Mouse (Mus musculus) fat pad, adult 2 months (tissue): ENCODE results near the gene Mrpl43.

Source experiments
- DNase-seq: peaks from one replicate; pipeline ENCODE4 v3.0.0-alpha.2; 2011; ENCODE audit warnings: low read depth, low spot score; ENCODE audit errors: extremely low read depth

Mrpl43 gene

DNA sequence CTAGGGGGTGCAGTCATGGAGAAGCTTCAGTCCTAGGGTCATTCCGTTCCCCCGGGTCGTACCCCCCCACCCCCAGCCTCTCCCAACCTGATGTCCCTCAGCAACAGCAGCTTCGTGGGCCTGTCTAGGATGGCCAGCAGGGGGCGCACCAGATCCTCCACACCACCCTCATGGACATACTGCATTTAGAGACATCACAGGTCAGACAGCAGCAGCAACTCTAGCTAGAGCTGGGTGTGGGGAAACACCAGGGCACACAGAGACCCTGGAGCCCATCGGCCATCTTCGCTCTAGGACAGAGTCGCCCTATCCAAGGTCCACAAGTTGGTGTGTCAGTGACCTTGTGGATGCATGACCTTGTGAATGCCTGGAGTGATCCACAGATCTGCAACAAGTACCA lies 23.9 kb upstream of the Mrpl43 start:
- DNase-seq, result no peak

DNA sequence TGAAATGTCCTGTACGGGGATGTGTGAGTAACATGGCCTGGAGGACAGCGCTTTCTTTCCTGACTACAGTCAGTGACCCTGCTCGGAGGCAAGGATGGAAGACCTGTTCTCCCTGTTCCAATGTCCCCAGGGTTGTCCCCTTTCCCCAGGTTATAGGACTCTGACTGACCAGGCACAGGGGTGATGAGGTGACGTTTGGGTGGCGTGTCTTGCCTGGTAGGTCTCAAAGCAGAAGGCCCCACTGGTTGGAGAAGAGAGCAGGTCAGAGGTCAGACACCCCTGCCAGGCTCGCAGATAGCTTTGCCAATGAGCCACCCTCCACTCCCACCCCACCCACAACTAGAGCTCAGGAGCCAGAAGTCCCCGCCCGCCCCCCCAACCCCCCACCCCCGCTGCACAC lies 23.3 kb upstream of the Mrpl43 start:
- no peak for DNase-seq

DNA sequence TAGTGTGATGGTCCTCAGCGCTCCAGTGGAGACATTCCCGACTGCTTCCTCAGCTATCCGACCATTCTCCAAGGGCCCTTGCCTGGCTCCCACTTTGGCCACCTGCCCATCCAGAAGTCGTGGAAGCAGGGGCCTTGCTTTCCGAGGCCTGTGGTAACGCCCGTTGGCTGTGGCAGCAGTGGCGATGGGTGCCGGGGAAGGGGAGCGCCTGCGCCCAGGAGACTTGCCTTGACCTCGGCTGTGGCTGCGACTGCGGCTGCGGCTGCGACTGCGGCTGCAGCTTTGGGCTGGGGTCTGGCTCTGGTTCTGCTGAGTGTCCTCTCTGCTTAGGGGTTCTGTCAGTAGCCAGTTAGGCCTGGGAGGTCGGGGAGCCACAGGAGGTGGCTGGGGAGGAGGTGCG lies 22.5 kb upstream of the Mrpl43 start:
- no peak for DNase-seq

GRCm38 (mm10) chr19:45027848-45028247 lies 21.6 kb upstream of the Mrpl43 start:
- DNase-seq, result no peak

DNA sequence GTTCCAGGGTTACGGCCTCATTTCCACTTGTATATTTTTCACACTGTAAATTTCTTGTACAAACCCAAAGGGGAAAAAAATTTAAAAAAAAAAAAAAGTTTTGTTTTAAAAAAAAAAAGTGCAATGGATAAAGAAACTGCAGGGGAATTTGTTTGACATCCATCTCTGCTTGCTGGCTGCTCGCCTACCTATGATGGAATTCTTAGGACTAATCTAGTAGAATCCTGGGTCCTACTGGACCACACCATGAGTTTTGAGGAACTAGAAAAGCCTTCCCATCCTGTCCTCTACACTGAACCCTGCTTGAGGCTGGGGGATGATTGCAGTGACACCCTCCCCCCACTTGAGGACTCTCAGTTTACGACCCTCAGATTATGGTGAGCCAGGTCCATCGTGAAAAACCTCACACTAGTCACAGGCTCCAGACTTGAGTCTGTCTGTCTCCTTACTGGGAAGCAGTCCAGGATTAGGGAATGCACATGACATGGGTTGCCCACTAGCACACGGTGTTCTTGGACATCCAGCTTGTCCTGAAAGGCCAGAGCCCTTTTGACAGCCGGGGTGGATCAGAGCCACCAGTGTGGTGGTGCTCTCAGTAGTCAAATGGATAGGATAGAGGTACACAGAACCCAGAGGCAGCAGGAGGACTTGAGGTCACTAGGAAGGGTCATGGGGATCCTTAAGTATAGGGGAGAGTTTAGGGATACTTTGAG lies 20.9 kb upstream of the Mrpl43 start:
- DNase-seq, result no peak

GRCm38 (mm10) chr19:45025937-45026568 lies 19.8 kb upstream of the Mrpl43 start:
- DNase-seq, result no peak

DNA sequence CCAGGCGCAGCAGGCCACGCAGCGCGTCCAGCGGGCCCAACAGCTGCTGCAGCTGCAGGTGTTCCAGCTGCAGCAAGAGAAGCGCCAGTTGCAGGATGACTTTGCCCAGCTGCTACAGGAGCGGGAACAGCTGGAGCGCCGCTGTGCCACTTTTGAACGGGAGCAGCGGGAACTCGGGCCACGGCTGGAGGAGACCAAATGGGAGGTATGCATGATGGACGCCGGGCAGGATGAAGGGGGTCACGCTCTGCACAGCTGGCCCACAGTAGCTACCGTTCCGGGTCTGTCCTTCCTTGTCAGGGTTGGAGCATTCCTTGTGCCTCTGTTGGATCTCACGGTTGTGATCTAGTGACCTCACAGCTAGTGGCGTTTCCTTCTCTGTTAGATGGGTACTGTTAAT lies 18.5 kb upstream of the Mrpl43 start:
- no peak for DNase-seq

GRCm38 (mm10) chr19:45023993-45024392 lies 17.8 kb upstream of the Mrpl43 start:
- DNase-seq, result no peak

DNA sequence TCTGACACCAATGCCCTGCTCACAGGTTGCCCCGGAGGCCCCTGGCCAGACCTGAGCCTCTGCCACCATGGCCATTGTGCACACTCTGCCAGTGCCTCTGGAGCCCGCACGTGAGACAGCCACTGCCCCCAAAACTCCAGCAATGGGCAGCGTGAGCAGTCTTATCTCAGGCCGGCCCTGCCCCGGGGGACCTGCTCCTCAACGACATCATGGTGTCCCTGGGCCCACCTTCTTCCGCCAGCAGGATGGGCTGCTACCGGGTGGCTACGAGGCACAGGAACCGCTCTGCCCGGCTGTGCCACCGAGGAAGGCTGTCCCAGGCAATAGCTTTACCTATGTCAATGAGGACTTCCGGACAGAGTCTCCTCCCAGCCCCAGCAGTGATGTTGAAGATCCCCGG lies 15.1 kb upstream of the Mrpl43 start:
- no peak for DNase-seq

- no peak for DNase-seq
These were observed 14.1 kb upstream of the Mrpl43 start for GRCm38 (mm10) chr19:45020348-45020747.

DNA sequence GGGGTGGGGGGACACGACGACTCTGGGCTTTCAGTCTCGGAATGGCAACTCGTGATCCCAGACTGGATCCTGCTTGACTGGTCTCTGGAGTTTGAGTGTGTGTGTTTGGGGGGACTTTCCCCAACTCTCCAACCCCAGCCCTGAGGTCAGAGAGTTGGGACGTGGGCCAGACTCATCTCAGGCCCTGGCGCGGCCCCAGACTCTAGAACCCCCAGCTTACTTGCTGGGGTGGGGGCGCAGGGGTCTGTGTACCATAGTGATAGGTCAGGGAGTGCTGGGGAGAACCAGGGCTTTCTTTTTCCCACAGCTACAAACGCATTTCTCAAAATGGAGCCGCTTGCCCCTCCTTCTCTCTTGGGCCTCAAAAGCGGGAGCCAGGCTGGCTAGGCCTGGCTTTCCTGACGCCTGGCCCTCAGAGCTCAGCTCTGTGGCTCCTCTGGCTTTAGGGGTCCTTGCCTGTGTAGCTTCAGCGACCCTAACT lies 12.1 kb upstream of the Mrpl43 start:
- DNase-seq, result no peak

DNA sequence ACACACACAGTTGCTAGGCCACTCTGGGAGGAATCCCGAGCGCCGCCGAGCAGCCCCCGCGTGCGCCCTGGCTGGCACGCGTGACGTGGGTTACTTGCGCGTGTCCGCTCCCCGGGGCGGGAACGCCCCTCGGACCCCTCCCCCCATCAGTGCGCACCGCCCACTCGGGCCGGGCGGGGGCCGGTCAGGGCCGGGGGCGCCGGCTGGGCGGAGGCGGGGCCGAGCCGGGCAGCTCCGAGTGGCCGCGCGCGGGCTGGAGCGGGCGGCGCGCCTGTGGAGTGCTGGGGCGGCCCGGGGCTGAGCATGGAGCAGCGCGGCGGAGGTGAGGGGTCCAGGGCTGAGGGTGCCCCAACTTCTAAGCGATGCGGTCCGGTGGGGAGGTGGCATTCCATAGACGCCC lies 11.7 kb upstream of the Mrpl43 start:
- DNase-seq, result no peak

DNA sequence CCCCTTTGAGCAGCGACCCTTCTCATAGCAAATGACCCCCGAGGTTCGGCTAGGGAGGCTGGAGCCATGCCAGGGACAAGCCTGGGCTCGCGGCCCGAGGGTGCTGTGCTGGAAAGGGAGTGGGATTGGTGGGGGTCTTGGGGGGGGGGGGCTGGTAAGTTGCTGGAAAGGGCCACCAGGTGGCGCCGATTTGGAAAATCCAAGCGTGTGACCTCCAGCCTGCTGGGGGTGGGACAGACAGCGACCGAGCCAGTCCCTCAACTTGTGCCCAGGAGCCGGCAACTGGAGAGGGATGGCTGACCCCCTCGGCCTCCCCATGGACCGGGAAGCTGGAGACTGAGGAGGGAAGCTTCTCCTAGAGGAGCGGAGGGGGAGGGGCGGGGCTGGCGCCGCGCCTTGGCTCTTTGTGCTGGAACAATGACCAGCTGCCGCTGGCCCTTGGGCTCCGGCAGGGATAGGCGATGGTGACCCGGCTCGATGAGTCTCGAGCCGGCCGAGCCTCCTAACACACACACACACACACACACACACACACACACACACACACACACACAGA lies 11.1 kb upstream of the Mrpl43 start:
- no peak for DNase-seq

DNA sequence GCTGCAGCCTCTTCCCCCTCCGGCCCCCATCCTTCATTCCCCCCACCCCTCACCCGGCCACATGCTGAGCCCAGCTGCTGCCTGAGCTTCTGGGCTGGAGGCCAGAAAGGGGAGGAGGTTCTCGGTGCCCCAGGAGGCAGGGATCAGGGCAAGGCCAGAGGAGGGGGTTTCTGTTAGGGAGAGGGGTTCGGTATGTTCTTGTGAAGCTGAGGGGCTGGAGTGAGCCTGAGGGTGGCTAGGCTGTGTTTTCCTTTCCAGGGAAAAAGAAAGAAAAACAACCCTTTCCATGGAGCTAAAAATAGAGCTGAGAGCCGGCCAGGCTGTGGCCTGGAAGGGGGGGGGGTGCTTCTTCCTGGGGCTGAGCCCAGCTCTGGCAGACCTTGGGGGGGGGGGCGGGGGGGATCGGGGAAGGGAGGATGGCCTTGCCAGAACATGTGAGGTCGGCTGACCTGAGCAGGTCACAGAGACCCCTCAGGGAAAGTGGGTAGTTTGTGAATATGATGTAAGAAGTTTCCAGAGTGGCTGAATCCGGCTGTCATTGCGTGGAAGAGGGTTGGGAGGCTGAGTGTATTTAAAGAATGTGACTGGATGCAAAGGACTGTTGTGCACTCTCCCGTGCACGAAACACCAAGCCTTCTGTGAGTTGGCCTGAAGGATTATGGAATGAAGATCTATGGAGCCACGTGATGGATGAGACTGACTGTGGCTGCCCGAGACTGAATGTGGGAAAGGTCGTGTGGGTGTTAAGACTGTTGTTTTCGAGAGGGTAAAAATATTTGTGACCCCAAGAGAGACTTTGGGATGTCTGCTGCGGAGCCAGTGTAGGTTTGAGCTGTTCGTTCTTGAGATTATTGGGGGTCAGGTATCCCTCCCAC lies 10.3 kb upstream of the Mrpl43 start:
- DNase-seq, result no peak

GRCm38 (mm10) chr19:45015518-45016281 lies 9.5 kb upstream of the Mrpl43 start:
- DNase-seq, result no peak

- no peak for DNase-seq
These were observed 8.8 kb upstream of the Mrpl43 start for GRCm38 (mm10) chr19:45014981-45015402.

DNA sequence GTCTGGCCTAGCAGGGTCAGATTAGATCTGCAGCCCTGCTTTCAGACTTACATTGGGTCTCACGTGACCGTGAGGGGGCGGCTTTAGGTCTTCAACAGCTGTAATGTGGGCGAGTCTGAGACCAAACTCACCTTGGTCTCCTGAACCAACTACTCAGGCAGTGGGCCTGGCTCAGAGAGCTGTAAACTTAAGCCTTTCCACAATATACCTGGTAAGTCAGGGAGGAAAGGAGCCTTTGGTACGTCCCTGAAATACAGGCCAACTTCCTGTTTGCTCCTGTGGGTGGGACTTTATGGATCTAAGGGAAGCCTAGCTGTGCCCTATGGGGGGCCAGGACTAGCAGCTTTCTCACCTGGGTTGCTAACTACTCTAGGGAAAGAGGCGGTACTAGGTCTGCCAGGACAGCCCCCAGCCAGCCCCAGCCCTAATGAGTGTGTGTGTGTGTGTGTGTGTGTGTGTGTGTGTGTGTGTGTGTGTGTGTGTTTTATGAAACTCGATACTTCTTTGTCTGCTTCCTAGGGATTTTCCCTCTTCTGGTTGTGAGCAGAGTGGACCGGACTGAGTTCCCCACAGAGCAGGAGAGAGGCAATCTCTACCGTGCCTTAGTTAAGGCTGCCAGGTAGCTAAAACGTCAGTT lies 8.2 kb upstream of the Mrpl43 start, which contains the start of gene Lzts2:
Gene Lzts2, plus strand, starts transcription at position 80 of the 637 bp plus-strand sequence.
- DNase-seq, result peak; percentile 58

- no peak for DNase-seq
These were observed 7.5 kb upstream of the Mrpl43 start for GRCm38 (mm10) chr19:45013581-45014225.

GRCm38 (mm10) chr19:45012636-45013035 lies 6.4 kb upstream of the Mrpl43 start:
- DNase-seq, result no peak

DNA sequence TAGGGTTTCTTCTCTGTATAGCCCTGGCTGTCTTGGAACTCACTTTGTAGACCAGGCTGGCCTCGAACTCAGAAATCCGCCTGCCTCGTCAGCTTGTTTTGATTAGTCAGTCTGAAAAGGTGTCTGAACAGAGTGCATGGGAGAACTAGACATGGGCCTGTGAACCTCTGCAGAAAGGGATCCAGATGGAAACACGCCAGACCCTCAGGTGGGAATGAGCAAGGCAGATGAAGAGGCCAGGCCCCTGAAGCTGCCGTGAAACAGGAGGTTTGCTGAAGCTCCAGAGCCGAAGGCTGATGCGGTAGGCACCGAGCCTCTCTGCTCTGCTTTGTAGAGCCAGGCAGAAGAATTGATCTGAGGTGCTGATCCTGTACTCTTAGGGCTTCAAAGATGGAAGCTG lies 6.0 kb upstream of the Mrpl43 start:
- no peak for DNase-seq
